Mouse (Mus musculus) cerebellum, adult 2 months (tissue): ENCODE results near the gene Spaca6. TPM values are rescaled to one million over a fixed set of nuclear protein-coding genes. Genes with fewer than 3 reads are reported as not detected.

Experiments used
- DNase-seq, 2 experiments: peaks; one replicate each; pipeline ENCODE4 v3.0.0; 2021
- H3K27ac ChIP-seq: fragments of 200-500 bp; 2 replicates; pipeline ENCODE4 v1.5.1; 2012; ENCODE audit warnings: low read length, control low read depth, inconsistent platforms; ENCODE audit not compliant: insufficient read depth
- H3K27me3 ChIP-seq: fragments of 200-500 bp; 2 replicates; pipeline ENCODE4 v1.6.1; 2012; ENCODE audit warnings: inconsistent platforms, mild to moderate bottlenecking, low read length, moderate library complexity; ENCODE audit not compliant: control insufficient read depth, insufficient read depth
- H3K4me1 ChIP-seq: fragments of 200-500 bp; 2 replicates; pipeline ENCODE4 v1.6.1; 2011; ENCODE audit warnings: low read length; ENCODE audit not compliant: control insufficient read depth, insufficient read depth
- H3K4me3 ChIP-seq: fragments of 200-500 bp; replicated peaks from 2 replicates; pipeline ENCODE3; 2011; ENCODE audit warnings: mild to moderate bottlenecking, low read depth, low read length, control low read depth; ENCODE audit not compliant: insufficient read depth
- CTCF ChIP-seq: fragments of 200-500 bp; IDR thresholded peaks from 2 replicates; pipeline ENCODE4 v1.5.1; 2011; ENCODE audit warnings: low read depth, mild to moderate bottlenecking, control low read depth, low read length, moderate library complexity, borderline replicate concordance; ENCODE audit not compliant: insufficient read depth
- POLR2A ChIP-seq: fragments of 200-500 bp; IDR thresholded peaks from 2 replicates; pipeline ENCODE4 v1.6.1; 2011; ENCODE audit warnings: low read length, control low read depth, borderline replicate concordance; ENCODE audit not compliant: insufficient read depth
- WGBS: fragments of 180-500 bp; shearing (Covaris S2); methylation state at CpG from one replicate; pipeline ENCODE4 v1.1.7; 2018; 5-methylcytosine and 5-hydroxymethylcytosine counted together
- polyA plus RNA-seq: library from polyadenylated mRNA; depleted of rRNA; stranded (reverse); fragments of >200 nt; gene quantifications from 2 replicates; pipeline ENCODE4 v1.2.3, GENCODE M21; 2012; rRNA removed

Spaca6 gene
- 132 and 138 TPM in 2 replicates for polyA plus RNA-seq

- Histone ChIP-seq H3K4me1 (peaks cover 4% of the 10 kb centered on the region; the same call in 1 of the 2 replicates), H3K27me3 (no peaks in the 10 kb centered on the region), H3K27ac (peak within 1 kb of the TSS; percentile 96), H3K4me3 (peak within 1 kb of the TSS; percentile 91)
- peak; percentile 99 for TF ChIP-seq POLR2A
- no peak for TF ChIP-seq CTCF
- WGBS, result under 1% methylated on average over 40 of the region's 42 CpGs
- DNase-seq, result peak; percentile 96 to 97
These were observed at the start of gene Spaca6 for GRCm38 (mm10) chr17:17826751-17827657. TSS of gene Spaca6 (plus strand) at chr17:17827158.

GRCm38 (mm10) chr17:17790866-17791630 is 35.9 kb upstream of the Spaca6 start:
- Histone ChIP-seq H3K27ac (no peak overlapping the region), H3K4me1 (peaks cover 3% of the 10 kb centered on the region; the same call in 1 of the 2 replicates), H3K27me3 (no peaks in the 10 kb centered on the region), H3K4me3 (no peak overlapping the region)
- 61% methylated on average over 3 of the region's 3 CpGs for WGBS
- DNase-seq, result peak in 1 of 2 experiments; percentile 4
- no peak for TF ChIP-seq POLR2A
- TF ChIP-seq CTCF, result no peak

- peak; percentile 57 to 74 for DNase-seq
- TF ChIP-seq POLR2A (no peak), CTCF (no peak)
- 0% methylated on average over 1 of the region's 1 CpGs for WGBS
- no peak overlapping the region for H3K27ac ChIP-seq
- H3K4me1 ChIP-seq, result peaks cover 3% of the 10 kb centered on the region; the same call in 1 of the 2 replicates
- no peak overlapping the region for H3K4me3 ChIP-seq
- H3K27me3 ChIP-seq, result no peaks in the 10 kb centered on the region
These were observed 34.4 kb upstream of the Spaca6 start for GRCm38 (mm10) chr17:17792578-17792977.

- Histone ChIP-seq H3K4me3 (no peak overlapping the region), H3K27me3 (no peaks in the 10 kb centered on the region), H3K4me1 (peaks cover 3% of the 10 kb centered on the region; the same call in 1 of the 2 replicates), H3K27ac (no peak overlapping the region)
- WGBS, result 61% methylated on average over 2 of the region's 2 CpGs
- no peak for DNase-seq
- TF ChIP-seq CTCF, result no peak
- TF ChIP-seq POLR2A, result no peak
These were observed 31.4 kb upstream of the Spaca6 start for GRCm38 (mm10) chr17:17795527-17795926.

GRCm38 (mm10) chr17:17823612-17824336 is 3.2 kb upstream of the Spaca6 start:
- 89% methylated on average over 6 of the region's 6 CpGs for WGBS
- TF ChIP-seq CTCF (no peak), POLR2A (no peak)
- no peak for DNase-seq

GRCm38 (mm10) chr17:17825921-17826591 is 902 bp upstream of the Spaca6 start:
- DNase-seq, result peak; percentile 67 to 69
- peak overlapping the region; percentile 96 for H3K27ac ChIP-seq
- H3K4me1 ChIP-seq, result peaks cover 4% of the 10 kb centered on the region; the same call in 1 of the 2 replicates
- TF ChIP-seq CTCF, result no peak
- TF ChIP-seq POLR2A, result 0 out of 2 replicates have a peak, but pooled peaks have one; percentile 24
- H3K4me3 ChIP-seq, result peak overlapping the region; percentile 91
- 1% methylated on average over 20 of the region's 22 CpGs for WGBS
- no peaks in the 10 kb centered on the region for H3K27me3 ChIP-seq

More at GRCm38 (mm10) chr17:17823612-17824336, 3.2 kb upstream of the Spaca6 start:
- Histone ChIP-seq H3K4me1 (no peaks in the 10 kb centered on the region), H3K27me3 (no peaks in the 10 kb centered on the region), H3K4me3 (no peak overlapping the region), H3K27ac (no peak overlapping the region)
